Mouse (Mus musculus) hindbrain, embryonic 14.5 days (tissue): ENCODE results near the gene 2210011C24Rik. TPM values are rescaled to one million over a fixed set of nuclear protein-coding genes. Genes with fewer than 3 reads are reported as not detected.

Experiments used
- microRNA counts: library from miRNA; unstranded; fragments of <30 nt; microRNA quantifications from one replicate; lab custom pipeline; 2016
- microRNA-seq: library from miRNA; unstranded; fragments of <30 nt; microRNA quantifications from one replicate; pipeline ENCODE4, GENCODE M21; 2016
- polyA plus RNA-seq: library from polyadenylated mRNA; unstranded; fragments of >200 nt; fragmentation: Nextera tagmentation; extraction: Ambion mirVana; gene quantifications from 2 replicates; pipeline ENCODE4 v1.2.1, GENCODE M21; 2014

Gene 2210011C24Rik
- polyA plus RNA-seq, 1 experiment from 2014 or later: 0.52 TPM

MicroRNAs encoded within 50 kb of the gene (microRNA counts, 519-probe panel; counts per million panel counts)
- not detected for microRNA mmu-miR-1199 (lab: Ali Mortazavi, UCI)

Small RNA genes lying within 50 kb of the gene (microRNA-seq; reads per million reads assigned to microRNA genes)
- gene Mir1199: not detected
- 1.5 reads per million for gene Mir8111

Other genes starting within 250 kb of the 2210011C24Rik start
- 67.1 and 72.0 TPM in 2 replicates for gene Adgrl1, start 112.1 kb downstream of the 2210011C24Rik start, polyA plus RNA-seq
- 0.76 and 1.1 TPM in 2 replicates for gene Gm10644, start 57.0 kb downstream of the 2210011C24Rik start, polyA plus RNA-seq
- 10.5 and 10.7 TPM in 2 replicates for gene Asf1b, start 56.7 kb downstream of the 2210011C24Rik start, polyA plus RNA-seq
- 194 and 218 TPM in 2 replicates for gene Prkaca, start 39.2 kb downstream of the 2210011C24Rik start, polyA plus RNA-seq
- gene Samd1, start 14.5 kb downstream of the 2210011C24Rik start, polyA plus RNA-seq: 11.1 and 11.3 TPM in 2 replicates
- 0.54 and 0.76 TPM in 2 replicates for gene 1700067K01Rik, start 10.7 kb downstream of the 2210011C24Rik start, polyA plus RNA-seq
- gene Palm3, start 9.3 kb upstream of the 2210011C24Rik start, polyA plus RNA-seq: 3.7 and 5.5 TPM in 2 replicates
- 0.34 and 0.48 TPM in 2 replicates for gene Il27ra, start 30.4 kb upstream of the 2210011C24Rik start, polyA plus RNA-seq
- 1.6 and 4.7 TPM in 2 replicates for gene Rln3, start 32.8 kb upstream of the 2210011C24Rik start, polyA plus RNA-seq
- gene Gm10643, start 53.0 kb upstream of the 2210011C24Rik start, polyA plus RNA-seq: 2.1 and 2.7 TPM in 2 replicates
- 11.0 and 11.5 TPM in 2 replicates for gene Rfx1, start 54.7 kb upstream of the 2210011C24Rik start, polyA plus RNA-seq
- 17.4 and 18.9 TPM in 2 replicates for gene Dcaf15, start 92.6 kb upstream of the 2210011C24Rik start, polyA plus RNA-seq
- 0.48 and 0.59 TPM in 2 replicates for gene Podnl1, start 113.8 kb upstream of the 2210011C24Rik start, polyA plus RNA-seq
- 30.4 and 33.3 TPM in 2 replicates for gene Cc2d1a, start 135.8 kb upstream of the 2210011C24Rik start, polyA plus RNA-seq
- 1.4 TPM in 2 replicates for gene 4930432K21Rik, start 135.9 kb upstream of the 2210011C24Rik start, polyA plus RNA-seq
- gene Nanos3, start 173.0 kb upstream of the 2210011C24Rik start, polyA plus RNA-seq: 7.8 and 10.4 TPM in 2 replicates
- 20.0 and 20.6 TPM in 2 replicates for gene Zswim4, start 224.9 kb upstream of the 2210011C24Rik start, polyA plus RNA-seq
- gene D8Ertd738e, start 237.5 kb upstream of the 2210011C24Rik start, polyA plus RNA-seq: 268 and 296 TPM in 2 replicates
- 38.9 and 40.2 TPM in 2 replicates for gene Mri1, start 245.2 kb upstream of the 2210011C24Rik start, polyA plus RNA-seq